Mouse (Mus musculus): ENCODE results near the gene Hist1h4i.
A peak's percentile ranks its signal among the peaks of the same experiment; 100 is the strongest.

Gene Hist1h4i

GRCm38 (mm10) chr13:22036986-22037385 is 4.2 kb downstream of the Hist1h4i start:
- DNase-seq (ENCODE audit: low spot score in 2 of 2) = no peak

- no peak for DNase-seq (ENCODE audit: low spot score in 2 of 2)
Observed at GRCm38 (mm10) chr13:22036149-22036956, 4.8 kb downstream of the Hist1h4i start.

- DNase-seq (ENCODE audit: low spot score in 2 of 2) = peak; percentile 80 to 81
Observed at GRCm38 (mm10) chr13:22035267-22036148, 5.7 kb downstream of the Hist1h4i start, which contains the start of the genes Hist1h2ah and Hist1h2bk. Gene Hist1h2ah (minus strand): TSS chr13:22035568. Gene Hist1h2bk (plus strand): TSS chr13:22035870.

GRCm38 (mm10) chr13:22034443-22035266 is 6.5 kb downstream of the Hist1h4i start:
- no peak for DNase-seq (ENCODE audit: low spot score in 2 of 2)

GRCm38 (mm10) chr13:22033741-22034442 is 7.3 kb downstream of the Hist1h4i start:
- no peak for DNase-seq (ENCODE audit: low spot score in 2 of 2)

- no peak for DNase-seq (ENCODE audit: low spot score in 2 of 2)
Observed at GRCm38 (mm10) chr13:22030493-22030892, 10.7 kb downstream of the Hist1h4i start.

GRCm38 (mm10) chr13:22029928-22030327 is 11.2 kb downstream of the Hist1h4i start:
- DNase-seq (ENCODE audit: low spot score in 2 of 2) = no peak

GRCm38 (mm10) chr13:22028673-22029460 is 12.3 kb downstream of the Hist1h4i start:
- DNase-seq (ENCODE audit: low spot score in 2 of 2) = peak; percentile 79 to 89

- DNase-seq (ENCODE audit: low spot score in 2 of 2) = peak in 1 of 2 experiments; percentile 82
Observed at GRCm38 (mm10) chr13:22026058-22027031, 14.8 kb downstream of the Hist1h4i start.

- DNase-seq (ENCODE audit: low spot score in 2 of 2) = peak in 1 of 2 experiments; percentile 66
Observed at GRCm38 (mm10) chr13:22022241-22022640, 18.9 kb downstream of the Hist1h4i start.

GRCm38 (mm10) chr13:22021581-22021980 is 19.6 kb downstream of the Hist1h4i start:
- no peak for DNase-seq (ENCODE audit: low spot score in 2 of 2)

- DNase-seq (ENCODE audit: low spot score in 2 of 2) = peak in 1 of 2 experiments; percentile 28
Observed at GRCm38 (mm10) chr13:22020901-22021339, 20.2 kb downstream of the Hist1h4i start.

GRCm38 (mm10) chr13:22019934-22020835 is 21.0 kb downstream of the Hist1h4i start:
- no peak for DNase-seq (ENCODE audit: low spot score in 2 of 2)

- peak in 1 of 2 experiments; percentile 48 for DNase-seq (ENCODE audit: low spot score in 2 of 2)
Observed at GRCm38 (mm10) chr13:22015479-22016450, 25.4 kb downstream of the Hist1h4i start.

- DNase-seq (ENCODE audit: low spot score in 2 of 2) = no peak
Observed at GRCm38 (mm10) chr13:22014411-22014845, 26.7 kb downstream of the Hist1h4i start.

GRCm38 (mm10) chr13:22013716-22014115 is 27.4 kb downstream of the Hist1h4i start:
- no peak for DNase-seq (ENCODE audit: low spot score in 2 of 2)
